Mouse (Mus musculus) heart, adult 2 months (tissue): ENCODE data around the gene Grk1. TPM values are rescaled to one million over a fixed set of nuclear protein-coding genes. Genes with fewer than 3 reads are reported as not detected.

Experiments used
- DNase-seq, 2 experiments: peaks; one replicate each; pipeline ENCODE4 v3.0.0; 2021
- H3K27ac ChIP-seq: fragments of 200-600 bp; 2 replicates; pipeline ENCODE4 v1.8.1; 2022
- H3K27me3 ChIP-seq: fragments of 200-500 bp; 2 replicates; pipeline ENCODE4 v1.6.1; 2012; ENCODE audit warnings: mild to moderate bottlenecking, low read length, inconsistent platforms, mixed read lengths; ENCODE audit not compliant: control insufficient read depth, insufficient read depth
- H3K36me3 ChIP-seq: fragments of 200-500 bp; 2 replicates; pipeline ENCODE4 v1.6.1; 2012; ENCODE audit warnings: low read length, inconsistent platforms; ENCODE audit not compliant: control insufficient read depth, insufficient read depth
- H3K4me1 ChIP-seq: fragments of 200-500 bp; 2 replicates; pipeline ENCODE4 v1.6.1; 2011; ENCODE audit warnings: low read length; ENCODE audit not compliant: control insufficient read depth, insufficient read depth
- H3K4me3 ChIP-seq: fragments of 200-600 bp; 2 replicates; pipeline ENCODE4 v1.8.1; 2022
- H3K79me2 ChIP-seq: fragments of 200-500 bp; replicated peaks from 2 replicates; pipeline ENCODE4 v1.6.1; 2012; ENCODE audit warnings: mild to moderate bottlenecking, inconsistent platforms, low read length, moderate library complexity, mixed read lengths; ENCODE audit not compliant: control insufficient read depth, insufficient read depth
- H3K9ac ChIP-seq: fragments of 200-500 bp; 2 replicates; pipeline ENCODE4 v1.6.1; 2012; ENCODE audit warnings: low read depth, mild to moderate bottlenecking, control low read depth, inconsistent platforms, low read length, mixed read lengths
- CTCF ChIP-seq: fragments of 200-600 bp; IDR thresholded peaks from 2 replicates; pipeline ENCODE4 v1.8.1; 2022; ENCODE audit warnings: antibody characterized with exemption, mild to moderate bottlenecking, moderate library complexity
- EP300 ChIP-seq: fragments of 200-500 bp; IDR thresholded peaks from 2 replicates; pipeline ENCODE4 v1.6.1; 2011; ENCODE audit warnings: low read depth, low read length, control low read depth; ENCODE audit not compliant: insufficient read depth
- POLR2A ChIP-seq: fragments of 200-500 bp; IDR thresholded peaks from 2 replicates; pipeline ENCODE4 v1.6.1; 2011; ENCODE audit warnings: mild to moderate bottlenecking, low read depth, low read length, control low read depth; ENCODE audit not compliant: insufficient read depth
- WGBS: fragments of 180-500 bp; shearing (Covaris S2); methylation state at CpG from one replicate; pipeline ENCODE4 v1.1.7; 2018; 5-methylcytosine and 5-hydroxymethylcytosine counted together
- intact Hi-C: fragments of 180-260 bp; cut with DNase I; formaldehyde crosslinking; loops from one replicate; pipeline ENCODE4 v1.15.1; 2025
- polyA plus RNA-seq: library from polyadenylated mRNA; depleted of rRNA; stranded (reverse); fragments of >200 nt; gene quantifications from 2 replicates; pipeline ENCODE4 v1.2.3, GENCODE M21; 2012
- total RNA-seq, 2 experiments: library from RNA; stranded (reverse); gene quantifications; 2 replicates each; pipeline ENCODE4 v1.2.3; 2021

Grk1 gene
- total and polyA plus RNA-seq, 3 experiments: 0.05 TPM; not detected in 1

DNA sequence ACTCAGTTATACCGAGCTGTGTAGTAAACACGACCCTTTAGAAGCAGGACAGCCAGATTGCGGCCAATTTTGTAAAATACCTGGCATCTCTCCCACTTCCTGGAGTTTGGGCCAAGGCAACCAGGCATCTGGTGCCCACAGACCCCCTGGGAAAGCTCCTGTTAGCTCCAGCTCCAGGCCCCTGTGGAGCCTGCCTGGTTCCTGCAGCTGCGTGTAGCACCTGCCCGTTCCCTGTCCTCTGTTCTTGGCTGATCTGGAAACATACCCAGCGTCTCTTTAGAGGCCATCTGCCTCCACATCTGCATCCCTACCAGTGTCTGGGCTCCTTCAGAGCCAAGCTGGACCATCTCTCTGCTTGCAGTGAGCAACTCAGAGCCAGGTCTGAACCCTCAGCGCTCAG is 25.5 kb downstream of the Grk1 start:
- no peak for TF ChIP-seq EP300
- TF ChIP-seq CTCF: no peak
- no peak for TF ChIP-seq POLR2A
- Histone ChIP-seq H3K4me3 (peak overlapping the region; percentile 44), H3K27me3 (no peaks in the 10 kb centered on the region), H3K36me3 (no peaks in the 10 kb centered on the region), H3K9ac (peak overlapping the region; percentile 64), H3K79me2 (no peaks in the 10 kb centered on the region), H3K27ac (peak overlapping the region; percentile 96), H3K4me1 (peaks cover 24% of the 10 kb centered on the region)
- 40% methylated on average over 7 of the region's 7 CpGs for WGBS
- intact Hi-C loops: no loop called here
- DNase-seq: peak in 1 of 2 experiments; percentile 38

DNA sequence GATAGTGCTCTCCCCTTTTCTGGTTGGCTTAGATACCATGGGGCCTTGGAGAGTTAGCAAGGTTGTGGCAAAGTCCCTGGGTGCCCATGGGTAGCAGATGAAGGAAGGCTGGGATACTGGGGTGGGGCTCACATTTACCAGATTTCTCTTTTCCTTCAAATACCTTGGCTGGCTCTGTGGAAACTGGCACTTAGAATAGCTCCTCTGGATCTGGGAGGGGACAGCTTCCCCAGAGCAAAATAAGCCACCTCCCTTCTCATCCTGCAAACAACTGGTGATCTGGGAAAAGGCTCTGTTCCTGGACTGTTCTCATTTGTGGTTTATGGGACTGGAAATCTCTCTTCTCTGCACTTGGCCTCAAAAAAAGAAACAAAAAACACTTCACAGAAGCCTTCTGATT is 26.0 kb downstream of the Grk1 start:
- intact Hi-C loops: no loop called here
- Histone ChIP-seq H3K27me3 (no peaks in the 10 kb centered on the region), H3K36me3 (no peaks in the 10 kb centered on the region), H3K79me2 (no peaks in the 10 kb centered on the region), H3K9ac (peak overlapping the region; percentile 64), H3K4me1 (peaks cover 24% of the 10 kb centered on the region), H3K27ac (peak overlapping the region; percentile 96), H3K4me3 (peak overlapping the region; percentile 44)
- TF ChIP-seq POLR2A (peak; percentile 68; the same call in 1 of the 2 replicates), CTCF (no peak), EP300 (0 out of 2 replicates have a peak, but pooled peaks have one; percentile 15)
- peak in 1 of 2 experiments; percentile 38 for DNase-seq

GRCm38 (mm10) chr8:13433130-13433529 is 28.2 kb downstream of the Grk1 start:
- Histone ChIP-seq H3K9ac (no peak overlapping the region), H3K27ac (peak overlapping the region; percentile 62), H3K36me3 (no peaks in the 10 kb centered on the region), H3K79me2 (no peaks in the 10 kb centered on the region), H3K4me3 (no peak overlapping the region), H3K27me3 (no peaks in the 10 kb centered on the region), H3K4me1 (peaks cover 17% of the 10 kb centered on the region)
- 34% methylated on average over 5 of the region's 5 CpGs for WGBS
- DNase-seq: no peak
- intact Hi-C loops: no loop called here
- no peak for TF ChIP-seq EP300

GRCm38 (mm10) chr8:13434889-13435288 is 30.0 kb downstream of the Grk1 start, which contains the start of gene Tmem255b:
TSS of gene Tmem255b (plus strand) at chr8:13435189.
- Histone ChIP-seq H3K27me3 (no peaks in the 10 kb centered on the region), H3K4me3 (peak within 1 kb of the TSS; percentile 52), H3K79me2 (no peaks in the 10 kb centered on the region), H3K36me3 (no peaks in the 10 kb centered on the region), H3K4me1 (peaks cover 14% of the 10 kb centered on the region), H3K9ac (peak within 1 kb of the TSS; percentile 64), H3K27ac (peak within 1 kb of the TSS; percentile 94)
- DNase-seq: no peak
- 31% methylated on average over 10 of the region's 10 CpGs for WGBS
- intact Hi-C loops: no loop called here
- TF ChIP-seq CTCF: no peak
- no peak for TF ChIP-seq POLR2A
- TF ChIP-seq EP300: no peak

- H3K27ac ChIP-seq: peak overlapping the region; percentile 94
- peak in 1 of 2 experiments; percentile 33 for DNase-seq
- H3K4me1 ChIP-seq: peaks cover 12% of the 10 kb centered on the region
- H3K79me2 ChIP-seq: no peaks in the 10 kb centered on the region
- no peaks in the 10 kb centered on the region for H3K27me3 ChIP-seq
- peak overlapping the region; percentile 52 for H3K4me3 ChIP-seq
- WGBS: 11% methylated on average over 8 of the region's 8 CpGs
- intact Hi-C loops: no loop called here
- TF ChIP-seq EP300: no peak; the same call in 1 of the 2 replicates
- peak; percentile 28 for TF ChIP-seq POLR2A
- H3K36me3 ChIP-seq: no peaks in the 10 kb centered on the region
- H3K9ac ChIP-seq: peak overlapping the region; percentile 64
These were observed 31.2 kb downstream of the Grk1 start for GRCm38 (mm10) chr8:13436052-13436451.

DNA sequence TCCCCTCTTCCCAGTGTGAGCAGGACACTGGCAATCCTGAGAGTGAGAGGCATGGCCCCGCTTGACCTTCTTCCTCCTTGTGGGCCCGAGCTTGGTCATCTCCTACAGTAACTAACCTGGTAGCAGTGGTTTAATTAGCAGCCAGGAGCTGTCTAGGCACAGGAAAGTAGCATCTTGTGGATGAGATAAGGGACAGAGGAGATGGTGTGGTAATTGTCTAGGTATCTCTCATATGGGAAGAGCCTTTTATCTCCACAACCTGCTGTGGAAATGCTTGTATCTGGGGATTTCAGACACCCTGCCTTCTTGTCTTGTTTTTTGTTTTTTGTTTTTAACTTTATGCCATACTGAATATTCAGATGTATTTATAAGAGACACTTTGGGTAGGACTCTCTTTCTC is 32.6 kb downstream of the Grk1 start:
- DNase-seq: no peak
- no peak overlapping the region for H3K9ac ChIP-seq
- 72% methylated on average over 2 of the region's 2 CpGs for WGBS
- H3K27me3 ChIP-seq: no peaks in the 10 kb centered on the region
- H3K4me1 ChIP-seq: peaks cover 8% of the 10 kb centered on the region
- H3K27ac ChIP-seq: no peak overlapping the region
- H3K79me2 ChIP-seq: no peaks in the 10 kb centered on the region
- H3K36me3 ChIP-seq: no peaks in the 10 kb centered on the region
- intact Hi-C loops: no loop called here
- TF ChIP-seq CTCF (no peak), EP300 (no peak), POLR2A (no peak)
- H3K4me3 ChIP-seq: no peak overlapping the region

GRCm38 (mm10) chr8:13442152-13442551 is 37.3 kb downstream of the Grk1 start:
- intact Hi-C loops: no loop called here
- H3K4me3 ChIP-seq: no peak overlapping the region
- H3K4me1 ChIP-seq: no peaks in the 10 kb centered on the region; the same call in 1 of the 2 replicates
- 90% methylated on average over 2 of the region's 2 CpGs for WGBS
- TF ChIP-seq EP300: no peak
- TF ChIP-seq POLR2A: no peak
- no peak for TF ChIP-seq CTCF
- H3K79me2 ChIP-seq: no peaks in the 10 kb centered on the region
- H3K27me3 ChIP-seq: no peaks in the 10 kb centered on the region
- DNase-seq: no peak
- no peak overlapping the region for H3K27ac ChIP-seq
- no peak overlapping the region for H3K9ac ChIP-seq
- no peaks in the 10 kb centered on the region for H3K36me3 ChIP-seq
